Mouse (Mus musculus) midbrain, embryonic 11.5 days (tissue): ENCODE data around the gene Prdx6. TPM values are rescaled to one million over a fixed set of nuclear protein-coding genes. Genes with fewer than 3 reads are reported as not detected.

Experiments used
- ATAC-seq: fragments of 200-750 bp; cut with Nextera tagmentation; 2 replicates; pipeline ENCODE4 v1.8.0; 2017; ENCODE audit warnings: moderate TSS enrichment, moderate library complexity; ENCODE audit not compliant: low FRiP score
- DNase-seq: peaks from one replicate; pipeline ENCODE4 v3.0.0; 2015; ENCODE audit warnings: low spot score; ENCODE audit errors: missing footprints
- H3K27ac ChIP-seq: fragments of 300-500 bp; sonication (generic); 2 replicates; pipeline ENCODE4 v1.5.1; 2014; ENCODE audit warnings: low read depth, low read length
- H3K27me3 ChIP-seq: fragments of 300-500 bp; sonication (generic); 2 replicates; pipeline ENCODE4 v1.6.1; 2014; ENCODE audit warnings: mild to moderate bottlenecking, low read length, moderate library complexity, mixed read lengths; ENCODE audit not compliant: control insufficient read depth, insufficient read depth
- H3K36me3 ChIP-seq: fragments of 300-500 bp; sonication (generic); 2 replicates; pipeline ENCODE4 v1.6.1; 2014; ENCODE audit warnings: mild to moderate bottlenecking, low read length, moderate library complexity, mixed read lengths; ENCODE audit not compliant: control insufficient read depth, insufficient read depth
- H3K4me1 ChIP-seq: fragments of 300-500 bp; sonication (generic); 2 replicates; pipeline ENCODE4 v1.6.1; 2014; ENCODE audit warnings: low read length; ENCODE audit not compliant: control insufficient read depth, insufficient read depth
- H3K4me2 ChIP-seq: fragments of 300-500 bp; sonication (generic); 2 replicates; pipeline ENCODE4 v1.6.1; 2014; ENCODE audit warnings: mild to moderate bottlenecking, moderate library complexity
- H3K4me3 ChIP-seq: fragments of 300-500 bp; sonication (generic); 2 replicates; pipeline ENCODE4 v1.5.1; 2014; ENCODE audit warnings: low read depth, low read length
- H3K9ac ChIP-seq: fragments of 300-500 bp; sonication (generic); 2 replicates; pipeline ENCODE4 v1.6.1; 2014; ENCODE audit warnings: low read length
- H3K9me3 ChIP-seq: fragments of 300-500 bp; sonication (generic); 2 replicates; pipeline ENCODE4 v1.6.1; 2016; ENCODE audit warnings: low read length; ENCODE audit not compliant: control insufficient read depth
- WGBS: fragments of 180-500 bp; shearing (Covaris S2); extraction: QIAGEN DNeasy Blood & Tissue Kit; methylation state at CpG from one replicate; pipeline ENCODE4 v1.1.7; 2014; 5-methylcytosine and 5-hydroxymethylcytosine counted together
- polyA plus RNA-seq: library from polyadenylated mRNA; unstranded; fragments of >200 nt; fragmentation: Nextera tagmentation; extraction: Ambion mirVana; gene quantifications from 2 replicates; pipeline ENCODE4 v1.2.1, GENCODE M21; 2014

Prdx6 gene
- polyA plus RNA-seq, 1 experiment from 2014 or later = 389 TPM

DNA sequence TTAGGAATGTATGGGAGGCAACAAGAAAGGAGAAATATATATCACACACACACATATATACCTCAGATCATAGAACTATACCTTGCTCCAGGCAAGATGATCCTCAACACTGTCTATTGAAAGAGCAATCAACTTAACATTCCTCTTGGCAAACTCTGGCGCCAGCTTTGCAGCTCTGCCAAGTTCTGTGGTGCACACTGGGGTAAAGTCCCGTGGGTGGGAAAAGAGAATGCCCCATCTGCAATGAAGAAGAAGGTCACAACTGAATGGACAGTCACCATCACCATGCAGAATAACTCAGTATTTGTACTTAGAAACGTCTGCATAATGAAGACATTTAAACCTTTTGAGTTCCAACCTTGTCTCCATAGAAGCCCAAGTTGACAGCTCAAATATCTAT lies 3.8 kb downstream of the Prdx6 start:
- no peak overlapping the region for H3K9ac ChIP-seq
- DNase-seq = no peak
- no peak for ATAC-seq
- no peaks in the 10 kb centered on the region for H3K9me3 ChIP-seq
- H3K4me1 ChIP-seq = peaks cover 13% of the 10 kb centered on the region
- peaks cover under 1% of the 10 kb centered on the region; the same call in 1 of the 2 replicates for H3K27me3 ChIP-seq
- WGBS = 86% methylated on average over 3 of the region's 3 CpGs
- peaks cover 3% of the 10 kb centered on the region; the same call in 1 of the 2 replicates for H3K36me3 ChIP-seq
- no peak overlapping the region for H3K27ac ChIP-seq
- H3K4me2 ChIP-seq = no peak overlapping the region
- no peak overlapping the region for H3K4me3 ChIP-seq

GRCm38 (mm10) chr1:161237750-161238149 lies 13.3 kb downstream of the Prdx6 start:
- DNase-seq (no peak), ATAC-seq (no peak)
- 96% methylated on average over 4 of the region's 4 CpGs for WGBS
- Histone ChIP-seq H3K4me2 (no peak overlapping the region), H3K4me3 (no peak overlapping the region), H3K36me3 (peaks cover 12% of the 10 kb centered on the region), H3K9ac (no peak overlapping the region), H3K9me3 (no peaks in the 10 kb centered on the region), H3K27me3 (no peaks in the 10 kb centered on the region), H3K4me1 (no peaks in the 10 kb centered on the region), H3K27ac (no peak overlapping the region)

GRCm38 (mm10) chr1:161237339-161237738 lies 13.7 kb downstream of the Prdx6 start:
- Histone ChIP-seq H3K36me3 (peaks cover 12% of the 10 kb centered on the region), H3K27me3 (no peaks in the 10 kb centered on the region), H3K4me1 (no peaks in the 10 kb centered on the region), H3K9me3 (no peaks in the 10 kb centered on the region), H3K9ac (no peak overlapping the region), H3K4me2 (no peak overlapping the region), H3K27ac (no peak overlapping the region), H3K4me3 (no peak overlapping the region)
- ATAC-seq = no peak
- WGBS = 95% methylated on average over 7 of the region's 7 CpGs
- DNase-seq = no peak

DNA sequence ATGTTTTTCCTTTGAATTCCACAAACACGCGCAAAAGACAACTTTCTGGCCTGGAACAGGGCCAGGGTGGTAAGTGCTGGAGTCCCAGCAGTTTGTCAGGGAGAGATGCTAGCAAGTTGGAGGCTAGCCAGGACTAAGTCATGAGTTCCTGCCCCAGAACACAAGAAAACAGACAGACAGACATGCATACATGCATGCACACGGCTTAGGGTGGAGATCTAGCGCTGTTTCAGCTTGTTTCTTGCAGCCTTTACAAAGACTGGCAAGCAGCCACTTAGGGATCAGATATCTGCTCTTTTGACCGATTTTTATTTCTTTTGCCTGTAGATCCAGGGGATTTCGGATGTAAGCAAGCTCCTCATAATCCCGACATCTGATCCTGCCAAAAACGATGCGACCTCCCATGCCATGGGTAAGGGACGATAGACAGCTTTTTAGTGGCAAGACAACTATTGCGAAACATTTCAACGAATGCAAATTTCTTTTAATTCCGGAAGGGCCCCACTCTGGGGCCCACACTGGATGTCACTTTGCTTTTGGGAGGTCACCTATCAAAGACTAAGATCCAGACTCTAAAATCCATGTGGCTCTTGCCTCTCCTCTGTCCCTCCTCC lies 17.7 kb downstream of the Prdx6 start:
- ATAC-seq = no peak
- no peak overlapping the region for H3K9ac ChIP-seq
- 93% methylated on average over 13 of the region's 13 CpGs for WGBS
- H3K4me1 ChIP-seq = no peaks in the 10 kb centered on the region
- DNase-seq = no peak
- no peak overlapping the region for H3K27ac ChIP-seq
- no peaks in the 10 kb centered on the region for H3K27me3 ChIP-seq
- no peak overlapping the region for H3K4me3 ChIP-seq
- no peak overlapping the region for H3K4me2 ChIP-seq
- no peaks in the 10 kb centered on the region for H3K36me3 ChIP-seq
- H3K9me3 ChIP-seq = no peaks in the 10 kb centered on the region

- ATAC-seq = no peak
- H3K27me3 ChIP-seq = no peaks in the 10 kb centered on the region
- no peaks in the 10 kb centered on the region for H3K4me1 ChIP-seq
- H3K4me2 ChIP-seq = no peak overlapping the region
- DNase-seq = no peak
- no peak overlapping the region for H3K27ac ChIP-seq
- no peak overlapping the region for H3K4me3 ChIP-seq
- WGBS = 93% methylated on average over 5 of the region's 5 CpGs
- no peaks in the 10 kb centered on the region for H3K9me3 ChIP-seq
- no peaks in the 10 kb centered on the region for H3K36me3 ChIP-seq
- H3K9ac ChIP-seq = no peak overlapping the region
Observed at GRCm38 (mm10) chr1:161232181-161232580, 18.8 kb downstream of the Prdx6 start.

DNA sequence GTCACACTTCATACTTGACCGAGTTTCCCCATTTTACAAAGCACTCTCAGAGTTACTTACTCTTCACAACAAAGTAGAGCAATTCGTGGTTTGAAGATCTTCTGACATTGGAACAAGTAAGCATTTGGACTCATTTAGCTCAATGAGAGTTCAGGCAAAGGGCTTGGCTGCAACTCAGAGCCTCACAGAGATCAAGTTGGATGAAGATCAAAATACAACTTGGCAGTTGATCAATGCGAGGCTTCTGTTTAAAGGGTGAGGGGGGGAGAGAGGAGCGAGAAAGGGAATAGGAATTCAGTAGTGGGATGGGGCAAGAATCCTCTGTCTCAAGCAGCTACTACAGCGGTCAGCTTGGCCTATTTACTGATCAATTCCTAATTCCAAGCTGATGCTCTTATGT lies 26.2 kb downstream of the Prdx6 start:
- DNase-seq (no peak), ATAC-seq (no peak)
- Histone ChIP-seq H3K9ac (no peak overlapping the region), H3K4me3 (no peak overlapping the region), H3K9me3 (no peaks in the 10 kb centered on the region), H3K27me3 (no peaks in the 10 kb centered on the region), H3K4me2 (no peak overlapping the region), H3K4me1 (no peaks in the 10 kb centered on the region), H3K27ac (no peak overlapping the region), H3K36me3 (no peaks in the 10 kb centered on the region)
- 45% methylated on average over 5 of the region's 5 CpGs for WGBS

GRCm38 (mm10) chr1:161219816-161220215 lies 31.2 kb downstream of the Prdx6 start:
- Histone ChIP-seq H3K36me3 (no peaks in the 10 kb centered on the region), H3K4me3 (no peak overlapping the region), H3K9me3 (no peaks in the 10 kb centered on the region), H3K9ac (no peak overlapping the region), H3K4me2 (no peak overlapping the region), H3K4me1 (no peaks in the 10 kb centered on the region), H3K27me3 (no peaks in the 10 kb centered on the region), H3K27ac (no peak overlapping the region)
- DNase-seq = no peak
- WGBS = 70% methylated on average over 3 of the region's 3 CpGs
- ATAC-seq = no peak

- 32% methylated on average over 4 of the region's 4 CpGs for WGBS
- H3K4me2 ChIP-seq = no peak overlapping the region
- no peaks in the 10 kb centered on the region for H3K4me1 ChIP-seq
- ATAC-seq (no peak), DNase-seq (no peak)
- no peak overlapping the region for H3K27ac ChIP-seq
- no peaks in the 10 kb centered on the region for H3K36me3 ChIP-seq
- H3K27me3 ChIP-seq = no peaks in the 10 kb centered on the region
- no peaks in the 10 kb centered on the region for H3K9me3 ChIP-seq
- no peak overlapping the region for H3K4me3 ChIP-seq
- H3K9ac ChIP-seq = no peak overlapping the region
Observed at GRCm38 (mm10) chr1:161214465-161214864, 36.6 kb downstream of the Prdx6 start.

GRCm38 (mm10) chr1:161199856-161200255 lies 51.2 kb downstream of the Prdx6 start:
- Histone ChIP-seq H3K4me1 (no peaks in the 10 kb centered on the region), H3K4me3 (no peak overlapping the region), H3K9ac (no peak overlapping the region), H3K4me2 (no peak overlapping the region), H3K36me3 (no peaks in the 10 kb centered on the region), H3K27ac (no peak overlapping the region), H3K9me3 (no peaks in the 10 kb centered on the region), H3K27me3 (no peaks in the 10 kb centered on the region)
- 77% methylated on average over 5 of the region's 5 CpGs for WGBS
- ATAC-seq (no peak), DNase-seq (no peak)
